Mouse (Mus musculus): ENCODE measurements around the gene Klhdc9. TPM values are rescaled to one million over a fixed set of nuclear protein-coding genes. Genes with fewer than 3 reads are reported as not detected.

The Klhdc9 gene
- not detected for total RNA-seq (2021)
- long read RNA-seq, experiment 1 = 0 reads
- long read RNA-seq, experiment 2, partial matches to known transcripts = 0 of 1 reads
- long read RNA-seq, experiment 2, other reads (novel, unspliced or antisense) = 1 of 1 reads

GRCm38 (mm10) chr1:171360656-171361055 lies at the start of gene Klhdc9:
TSS of gene Klhdc9 (minus strand) at chr1:171360798.
- peak; percentile 79 for DNase-seq (ENCODE audit: low spot score)

GRCm38 (mm10) chr1:171410231-171410630 lies 49.6 kb upstream of the Klhdc9 start:
- DNase-seq (ENCODE audit: low spot score) = no peak

GRCm38 (mm10) chr1:171407263-171407662 lies 46.7 kb upstream of the Klhdc9 start:
- no peak for DNase-seq (ENCODE audit: low spot score)

GRCm38 (mm10) chr1:171402991-171403390 lies 42.4 kb upstream of the Klhdc9 start:
- no peak for DNase-seq (ENCODE audit: low spot score)

- no peak for DNase-seq (ENCODE audit: low spot score)
Measured at GRCm38 (mm10) chr1:171401821-171402220, 41.2 kb upstream of the Klhdc9 start.

GRCm38 (mm10) chr1:171390101-171390500 lies 29.5 kb upstream of the Klhdc9 start:
- DNase-seq (ENCODE audit: low spot score) = no peak

- DNase-seq (ENCODE audit: low spot score) = peak; percentile 18
Measured at GRCm38 (mm10) chr1:171388376-171389102, 27.9 kb upstream of the Klhdc9 start, which contains the start of gene Arhgap30. TSS of gene Arhgap30 (plus strand) at chr1:171388954.

- no peak for DNase-seq (ENCODE audit: low spot score)
Measured at GRCm38 (mm10) chr1:171387099-171387498, 26.5 kb upstream of the Klhdc9 start.

GRCm38 (mm10) chr1:171385171-171385570 lies 24.6 kb upstream of the Klhdc9 start:
- no peak for DNase-seq (ENCODE audit: low spot score)

- DNase-seq (ENCODE audit: low spot score) = no peak
Measured at GRCm38 (mm10) chr1:171384361-171384760, 23.8 kb upstream of the Klhdc9 start.

- DNase-seq (ENCODE audit: low spot score) = no peak
Measured at GRCm38 (mm10) chr1:171382096-171382620, 21.6 kb upstream of the Klhdc9 start.

- DNase-seq (ENCODE audit: low spot score) = peak; percentile 80
Measured at GRCm38 (mm10) chr1:171379935-171380599, 19.5 kb upstream of the Klhdc9 start.

- no peak for DNase-seq (ENCODE audit: low spot score)
Measured at GRCm38 (mm10) chr1:171378298-171378697, 17.7 kb upstream of the Klhdc9 start.

- DNase-seq (ENCODE audit: low spot score) = no peak
Measured at GRCm38 (mm10) chr1:171375646-171376097, 15.1 kb upstream of the Klhdc9 start.

- DNase-seq (ENCODE audit: low spot score) = no peak
Measured at GRCm38 (mm10) chr1:171373946-171374345, 13.3 kb upstream of the Klhdc9 start.

GRCm38 (mm10) chr1:171372880-171373279 lies 12.3 kb upstream of the Klhdc9 start:
- DNase-seq (ENCODE audit: low spot score) = no peak

- DNase-seq (ENCODE audit: low spot score) = no peak
Measured at GRCm38 (mm10) chr1:171369845-171370556, 9.4 kb upstream of the Klhdc9 start, which contains the start of gene Nectin4. TSS of gene Nectin4 (plus strand) at chr1:171370099.

- no peak for DNase-seq (ENCODE audit: low spot score)
Measured at GRCm38 (mm10) chr1:171365934-171366333, 5.3 kb upstream of the Klhdc9 start.

- DNase-seq (ENCODE audit: low spot score) = peak; percentile 71
Measured at GRCm38 (mm10) chr1:171361106-171362103, 807 bp upstream of the Klhdc9 start.

- DNase-seq (ENCODE audit: low spot score) = no peak
Measured at GRCm38 (mm10) chr1:171360253-171360652, 345 bp downstream of the Klhdc9 start.

All from gastrocnemius, adult 18-20 months (tissue).